Mouse (Mus musculus): ENCODE measurements around the gene Tacr2.

The Tacr2 gene

GRCm38 (mm10) chr10:62300006-62300827, 48.0 kb downstream of the Tacr2 start:
- DNase-seq (ENCODE audit: low spot score in 2 of 2) = no peak

DNA sequence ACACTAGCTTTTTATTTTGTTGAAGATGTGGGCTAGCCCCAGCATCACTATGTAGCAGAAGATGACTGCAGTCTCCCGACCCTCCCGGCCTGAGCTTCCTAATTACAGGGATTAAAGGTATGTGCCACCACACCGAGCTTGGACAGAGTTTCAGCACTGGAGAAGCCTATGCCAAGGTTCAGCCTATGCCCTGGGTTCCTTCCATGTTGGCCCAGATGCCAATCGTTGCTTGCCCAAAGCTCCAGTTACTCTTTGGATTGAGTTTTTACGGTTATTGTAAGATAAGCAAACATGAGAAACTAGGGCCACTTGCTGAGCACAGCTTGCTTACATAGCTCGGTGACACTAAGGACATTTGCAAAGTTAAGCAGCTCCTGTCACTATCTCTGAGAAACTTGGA, 52.9 kb downstream of the Tacr2 start:
- DNase-seq (ENCODE audit: low spot score in 2 of 2) = no peak

DNA sequence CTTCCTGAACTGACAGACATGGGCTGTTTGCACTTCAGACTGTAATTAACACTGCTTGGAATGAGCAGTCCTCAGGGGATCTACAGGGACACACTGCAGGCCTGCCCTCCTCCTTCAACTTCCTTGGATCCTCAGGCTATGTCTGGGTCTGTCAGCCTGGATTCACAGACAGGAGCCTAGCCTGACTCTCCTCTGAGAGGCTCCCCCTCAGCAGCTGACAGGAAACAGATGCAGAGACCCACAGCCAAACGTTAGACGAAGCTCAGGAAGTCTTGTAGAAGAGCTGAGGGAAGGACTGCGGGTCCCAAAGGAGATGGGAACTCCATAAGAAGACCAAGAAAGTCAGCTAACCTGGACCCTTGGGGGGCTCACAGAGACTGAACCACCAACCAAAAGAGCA, 54.2 kb downstream of the Tacr2 start:
- peak in 1 of 2 experiments; percentile 26 for DNase-seq (ENCODE audit: low spot score in 2 of 2)

GRCm38 (mm10) chr10:62308896-62309491, 56.8 kb downstream of the Tacr2 start:
- no peak for DNase-seq (ENCODE audit: low spot score in 2 of 2)

GRCm38 (mm10) chr10:62309593-62309992, 57.4 kb downstream of the Tacr2 start:
- DNase-seq (ENCODE audit: low spot score in 2 of 2) = no peak

DNA sequence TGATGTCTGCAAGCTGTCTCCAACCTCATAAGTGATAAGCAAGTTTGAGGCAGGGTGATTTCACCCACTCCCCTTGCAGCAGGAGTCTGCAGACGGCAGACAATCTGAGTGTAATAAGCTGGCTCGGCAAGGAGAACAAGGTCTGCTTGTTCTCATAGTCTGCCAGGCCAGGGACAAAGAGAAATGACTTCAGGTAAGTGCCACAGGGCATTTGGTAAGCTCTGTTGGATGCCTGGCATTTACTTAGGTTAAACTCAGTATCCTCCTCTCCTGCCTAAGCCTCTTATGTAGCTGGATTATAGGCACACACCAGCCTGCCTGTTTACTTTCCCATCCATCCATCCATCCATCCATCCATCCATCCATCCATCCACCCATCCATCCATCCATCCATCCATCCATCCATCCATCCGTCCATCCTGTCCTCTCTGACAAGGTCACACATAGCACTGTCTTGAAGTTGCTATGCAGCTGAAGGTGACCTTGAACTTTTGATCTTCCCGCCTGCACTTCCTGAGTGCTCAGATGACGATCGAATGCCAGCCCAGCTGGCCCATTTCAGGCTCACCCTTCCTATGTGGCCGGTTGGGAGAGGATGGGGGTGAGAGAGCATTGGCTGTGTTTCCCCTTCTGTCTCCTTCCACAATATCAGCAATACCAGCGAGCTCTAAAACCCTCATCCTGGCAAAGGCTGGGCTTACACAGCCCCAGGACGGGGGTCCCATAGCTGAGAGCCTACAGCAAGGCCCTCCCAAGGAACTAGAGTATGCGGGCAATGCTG, 58.2 kb downstream of the Tacr2 start:
- no peak for DNase-seq (ENCODE audit: low spot score in 2 of 2)

DNA sequence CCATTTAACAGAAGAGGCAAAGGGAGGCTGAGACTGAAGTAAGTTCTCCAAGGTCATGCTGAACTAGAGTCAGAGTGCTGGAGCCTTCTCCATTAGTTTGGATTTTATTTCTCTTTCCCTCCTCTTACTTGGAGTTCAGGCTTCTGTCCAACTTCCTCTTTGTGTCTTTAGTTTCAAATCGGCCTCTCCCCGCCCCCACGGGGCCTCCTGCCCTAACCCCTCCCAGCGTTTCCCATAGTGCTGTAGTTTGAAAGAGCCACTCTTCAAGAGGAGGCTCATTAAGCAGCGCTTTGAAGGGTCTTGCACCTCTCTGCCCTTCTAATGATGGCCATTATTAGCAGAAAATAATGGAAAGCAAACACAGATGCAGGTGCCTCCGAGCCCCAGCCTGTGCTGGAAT, 59.2 kb downstream of the Tacr2 start:
- DNase-seq (ENCODE audit: low spot score in 2 of 2) = no peak

DNA sequence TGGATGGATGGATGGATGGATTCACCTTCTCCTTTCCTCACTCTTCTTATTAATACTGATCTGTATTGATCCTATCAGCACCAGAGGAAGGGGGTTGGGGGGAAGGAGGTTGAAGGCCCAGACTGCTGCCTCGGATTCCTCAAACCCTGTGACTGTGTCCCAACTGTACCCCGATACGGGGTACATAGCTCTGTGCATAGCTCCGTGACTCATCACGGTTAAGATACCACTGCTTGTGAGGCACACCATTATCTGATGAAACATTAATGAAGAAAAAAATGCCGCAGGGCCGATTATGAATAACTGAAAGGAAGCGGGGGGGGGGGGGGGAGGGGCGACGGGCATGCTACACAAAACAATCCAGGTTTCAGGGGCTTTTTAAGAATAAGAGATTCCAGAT, 60.9 kb downstream of the Tacr2 start:
- no peak for DNase-seq (ENCODE audit: low spot score in 2 of 2)

GRCm38 (mm10) chr10:62313885-62314424, 61.7 kb downstream of the Tacr2 start:
- DNase-seq (ENCODE audit: low spot score in 2 of 2) = no peak

Data from thymus, postnatal 10 days (tissue).